24 mouse cellular contexts compared by ENCODE assay signal in genomic region chr12:79452882-79453281, GRCm38 (mm10).
DNase-seq lines count a peak whose midpoint lies in the region; ATAC-seq and TF ChIP-seq lines count a peak whose summit lies in the region.
"Had no signal": no experiment of that assay in that cellular context is flagged by ENCODE, and none has a peak within 500 bp of the region (broad histone marks: within the 10 kb centered on the region; RNA-seq: fewer than 3 reads in every experiment).

No protein-coding gene starts in this region.

- WGBS in liver, adult 2 months: 54% methylated on average over 4 of the region's 4 CpGs
- WGBS in liver, embryonic 11.5 days: 85% methylated on average over 4 of the region's 4 CpGs
- 70% methylated on average over 4 of the region's 4 CpGs for WGBS in lung, embryonic 14.5 days
- WGBS in limb, embryonic 10.5 days: 87% methylated on average over 4 of the region's 4 CpGs

- H3K27me3 ChIP-seq in liver, adult 2 months (ENCODE audit: control insufficient read depth, insufficient read depth, low read length): no peaks in the 10 kb centered on the region
- no peaks in the 10 kb centered on the region for H3K27me3 ChIP-seq in liver, embryonic 11.5 days (replicated peaks; ENCODE audit: control insufficient read depth, insufficient read depth, low read length)
- H3K27me3 ChIP-seq in lung, embryonic 14.5 days (ENCODE audit: insufficient read depth, low read length): no peaks in the 10 kb centered on the region
- no peaks in the 10 kb centered on the region for H3K27me3 ChIP-seq in limb, embryonic 10.5 days (ENCODE audit: low read depth, poor library complexity, severe bottlenecking)
- H3K27me3 ChIP-seq: forebrain, embryonic 13.5 days; hindbrain, embryonic 15.5 days; neural tube, embryonic 13.5 days had no signal

- ATAC-seq in liver, embryonic 11.5 days (replicated peaks; ENCODE audit: low FRiP score): no peak
- ATAC-seq in lung, embryonic 14.5 days (ENCODE audit: insufficient read depth): no peak
- ATAC-seq: CD4-positive, CD25-positive, alpha-beta regulatory T cell, adult 4 months; forebrain, embryonic 13.5 days; liver, postnatal 0 days; midbrain, embryonic 16.5 days had no signal

- no peak overlapping the region for H3K4me2 ChIP-seq in liver, embryonic 11.5 days
- H3K4me2 ChIP-seq in lung, embryonic 14.5 days: no peak overlapping the region
- H3K4me2 ChIP-seq: forebrain, embryonic 13.5 days; heart, embryonic 11.5 days; hindbrain, embryonic 15.5 days; neural tube, embryonic 13.5 days had no signal

- H3K27ac ChIP-seq in liver, adult 2 months (replicated peaks; ENCODE audit: insufficient read depth, low read depth, low read length): 0 out of 2 replicates have a peak overlapping the region, but pooled peaks have one; percentile 20
- no peak overlapping the region for H3K27ac ChIP-seq in liver, embryonic 11.5 days (ENCODE audit: low read depth, low read length)
- 0 out of 2 replicates have a peak overlapping the region, but pooled peaks have one; percentile 9 for H3K27ac ChIP-seq in lung, embryonic 14.5 days (ENCODE audit: low read depth)
- H3K27ac ChIP-seq in limb, embryonic 10.5 days: no peak overlapping the region
- H3K27ac ChIP-seq: forebrain, embryonic 13.5 days; hindbrain, embryonic 15.5 days; neural tube, embryonic 13.5 days had no signal

- TF ChIP-seq CTCF in liver, adult 2 months (IDR thresholded peaks at IDR 0.05; ENCODE audit: low read depth, low read length): no peak
- TF ChIP-seq CTCF in lung, embryonic 14.5 days (IDR thresholded peaks at IDR 0.05; ENCODE audit: low read depth): no peak

- H3K79me2 ChIP-seq in liver, adult 2 months (ENCODE audit: control insufficient read depth, insufficient read depth, low read length): no peaks in the 10 kb centered on the region

- TF ChIP-seq POLR2A in liver, adult 2 months (IDR thresholded peaks at IDR 0.05; ENCODE audit: extremely low read depth, insufficient read depth, low read length): no peak

- H3K9me3 ChIP-seq in liver, embryonic 11.5 days (ENCODE audit: control insufficient read depth, low read length): no peaks in the 10 kb centered on the region
- H3K9me3 ChIP-seq in lung, embryonic 14.5 days (ENCODE audit: low read depth, low read length): no peaks in the 10 kb centered on the region
- no peaks in the 10 kb centered on the region for H3K9me3 ChIP-seq in limb, embryonic 10.5 days (replicated peaks)
- H3K9me3 ChIP-seq: forebrain, embryonic 13.5 days; hindbrain, embryonic 15.5 days; neural tube, embryonic 13.5 days had no signal

- H3K4me3 ChIP-seq in liver, adult 2 months (ENCODE audit: insufficient read depth, low read depth, low read length): no peak overlapping the region
- H3K4me3 ChIP-seq in liver, embryonic 11.5 days (ENCODE audit: low read depth, low read length): no peak overlapping the region
- no peak overlapping the region for H3K4me3 ChIP-seq in lung, embryonic 14.5 days (ENCODE audit: low read depth, low read length)
- no peak overlapping the region for H3K4me3 ChIP-seq in limb, embryonic 10.5 days
- H3K4me3 ChIP-seq: forebrain, embryonic 13.5 days; hindbrain, embryonic 15.5 days; myocyte; neural tube, embryonic 13.5 days had no signal

- H3K9ac ChIP-seq in liver, adult 2 months (ENCODE audit: low read depth, low read length): no peak overlapping the region
- no peak overlapping the region for H3K9ac ChIP-seq in liver, embryonic 11.5 days (ENCODE audit: low read depth, low read length)
- no peak overlapping the region for H3K9ac ChIP-seq in lung, embryonic 14.5 days
- H3K9ac ChIP-seq: forebrain, embryonic 13.5 days; hindbrain, embryonic 15.5 days; liver, postnatal 0 days; neural tube, embryonic 13.5 days had no signal

- H3K4me1 ChIP-seq in liver, adult 2 months (ENCODE audit: control insufficient read depth, insufficient read depth, low read length): peaks cover 2% of the 10 kb centered on the region; the same call in 1 of the 2 replicates
- no peaks in the 10 kb centered on the region for H3K4me1 ChIP-seq in liver, embryonic 11.5 days (replicated peaks; ENCODE audit: control insufficient read depth, insufficient read depth, low read length)
- peaks cover 24% of the 10 kb centered on the region for H3K4me1 ChIP-seq in lung, embryonic 14.5 days (ENCODE audit: insufficient read depth)
- H3K4me1 ChIP-seq in limb, embryonic 10.5 days: peaks cover 25% of the 10 kb centered on the region

- no peaks in the 10 kb centered on the region for H3K36me3 ChIP-seq in liver, adult 2 months (ENCODE audit: control insufficient read depth, insufficient read depth, low read length)
- H3K36me3 ChIP-seq in liver, embryonic 11.5 days (ENCODE audit: control insufficient read depth, insufficient read depth, low read length): no peaks in the 10 kb centered on the region
- H3K36me3 ChIP-seq in lung, embryonic 14.5 days (ENCODE audit: insufficient read depth): no peaks in the 10 kb centered on the region
- no peaks in the 10 kb centered on the region for H3K36me3 ChIP-seq in limb, embryonic 10.5 days
- H3K36me3 ChIP-seq: hindbrain, embryonic 15.5 days; neural tube, embryonic 13.5 days had no signal

- peak; percentile 31 for DNase-seq in adrenal gland, adult 2 months
- DNase-seq in adrenal gland, postnatal 4 days (ENCODE audit: low spot score in 2 of 2): no peak
- peak; percentile 78 for DNase-seq in liver, adult 2 months (ENCODE audit: extremely low read depth, low read depth, low spot score)
- no peak for DNase-seq in liver, embryonic 11.5 days (ENCODE audit: low spot score)
- DNase-seq in lung, embryonic 14.5 days: no peak
- DNase-seq in lung, postnatal 36 days: peak; percentile 68
- DNase-seq in layer of hippocampus, postnatal 14 days (ENCODE audit: low spot score in 2 of 2): no peak
- DNase-seq in limb, embryonic 10.5 days (ENCODE audit: low spot score): no peak
- DNase-seq: cerebellum, adult 8-10 months; cerebellum, postnatal 36 days; gastrocnemius, postnatal 36 days; heart, postnatal 36 days; kidney, postnatal 4 days; left cerebral cortex, postnatal 4 days; liver; liver, postnatal 0 days; thymus, postnatal 25 days had no signal

Comparison
In these comparisons a context has a peak if more than half of its experiments do, and no peak if none do; other contexts are left out.
1. DNase-seq: peak in adrenal gland, adult 2 months (single experiment), liver, adult 2 months (single experiment) and lung, postnatal 36 days (single experiment); none in adrenal gland, postnatal 4 days (0 of 2), liver, embryonic 11.5 days (single experiment), lung, embryonic 14.5 days (single experiment), layer of hippocampus, postnatal 14 days (0 of 2) and limb, embryonic 10.5 days (single experiment).
2. H3K27ac ChIP-seq: peak in liver, adult 2 months (single experiment) and lung, embryonic 14.5 days (single experiment); none in liver, embryonic 11.5 days (single experiment) and limb, embryonic 10.5 days (single experiment).